Mouse (Mus musculus): Measurements from ENCODE around the gene Pdzd4. TPM values are rescaled to one million over a fixed set of nuclear protein-coding genes. Genes with fewer than 3 reads are reported as not detected.

The Pdzd4 gene
- polyA plus RNA-seq, 3 experiments from 2014 or later = 0.15 to 0.24 (median 0.15) TPM

DNA sequence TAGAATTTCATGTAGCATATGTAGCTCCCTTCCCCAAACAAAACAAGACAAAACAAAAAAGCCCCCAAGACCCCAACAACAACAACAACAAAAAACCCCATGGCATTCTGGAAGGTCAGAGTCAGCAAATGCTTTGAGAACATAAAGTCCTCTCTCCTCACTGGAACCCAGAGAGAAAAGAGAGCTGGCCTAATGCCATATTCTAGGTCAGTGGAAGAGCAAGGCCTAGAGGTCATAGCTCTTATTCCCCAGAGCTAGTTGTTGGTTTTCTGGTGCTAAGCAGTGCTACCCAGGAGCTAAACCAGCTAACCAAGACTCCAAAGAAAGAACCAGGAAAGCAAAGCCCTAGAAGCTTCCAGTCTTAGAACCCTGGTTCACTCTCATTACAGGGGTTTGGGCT is 39.1 kb downstream of the Pdzd4 start:
- no peak for ATAC-seq

DNA sequence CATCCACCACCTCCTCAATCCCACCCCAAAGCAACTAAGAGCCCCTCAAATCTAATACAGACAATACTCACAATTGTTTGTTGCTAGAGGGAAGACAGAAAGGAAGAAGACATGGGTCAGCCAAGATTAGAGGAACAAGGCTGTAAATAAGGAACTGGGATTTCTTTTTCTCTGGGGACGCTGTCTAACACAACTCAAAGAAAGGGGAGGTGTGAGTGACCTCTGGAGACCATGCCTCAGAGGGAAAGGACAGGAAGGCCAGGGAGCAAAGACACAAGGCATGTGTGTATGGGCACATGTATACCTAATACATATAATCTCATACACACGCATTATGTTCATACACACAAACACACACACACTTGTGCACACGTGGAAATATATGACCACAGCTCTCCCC is 42.5 kb downstream of the Pdzd4 start:
- ATAC-seq = no peak

- ATAC-seq = no peak
Observed at GRCm38 (mm10) chrX:73774802-73775483, 49.8 kb downstream of the Pdzd4 start.

DNA sequence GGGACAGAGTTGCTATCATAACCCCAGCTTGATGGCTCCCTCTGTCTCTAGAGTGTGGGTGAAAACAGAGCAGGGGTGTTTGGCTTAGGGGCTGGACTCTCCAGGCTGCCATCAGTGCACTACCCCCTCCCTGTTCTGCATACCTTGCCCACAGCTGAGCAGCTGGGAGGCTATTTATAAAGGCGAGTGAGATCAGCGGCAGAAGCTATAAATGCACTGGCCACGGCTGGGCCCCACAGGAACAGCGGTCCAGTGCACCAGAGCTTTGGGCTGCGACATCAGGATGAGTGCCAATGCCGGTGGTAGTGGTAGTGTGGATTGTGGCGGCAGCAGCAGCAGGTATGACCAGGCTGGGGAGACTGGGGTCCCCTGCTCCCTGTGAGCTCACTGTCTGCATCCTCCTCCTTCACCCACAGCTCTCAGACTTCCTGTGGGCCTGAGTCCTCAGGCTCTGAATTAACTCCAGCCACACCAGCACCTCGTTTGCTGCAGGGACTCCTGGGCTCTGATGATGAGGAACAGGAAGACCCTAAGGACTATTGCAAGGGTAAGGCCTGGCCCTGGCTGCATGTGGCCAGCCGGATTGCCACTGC is 50.5 kb downstream of the Pdzd4 start, which contains the start of gene Srpk3:
TSS of gene Srpk3 (plus strand) at position 238 of the 593 bp plus-strand sequence.
- no peak for ATAC-seq

- ATAC-seq = no peak
Observed at GRCm38 (mm10) chrX:73767267-73767666, 57.5 kb downstream of the Pdzd4 start.

- ATAC-seq = no peak
Observed at GRCm38 (mm10) chrX:73765311-73765710, 59.5 kb downstream of the Pdzd4 start.

GRCm38 (mm10) chrX:73758611-73759290 is 66.0 kb downstream of the Pdzd4 start:
- no peak for ATAC-seq

DNA sequence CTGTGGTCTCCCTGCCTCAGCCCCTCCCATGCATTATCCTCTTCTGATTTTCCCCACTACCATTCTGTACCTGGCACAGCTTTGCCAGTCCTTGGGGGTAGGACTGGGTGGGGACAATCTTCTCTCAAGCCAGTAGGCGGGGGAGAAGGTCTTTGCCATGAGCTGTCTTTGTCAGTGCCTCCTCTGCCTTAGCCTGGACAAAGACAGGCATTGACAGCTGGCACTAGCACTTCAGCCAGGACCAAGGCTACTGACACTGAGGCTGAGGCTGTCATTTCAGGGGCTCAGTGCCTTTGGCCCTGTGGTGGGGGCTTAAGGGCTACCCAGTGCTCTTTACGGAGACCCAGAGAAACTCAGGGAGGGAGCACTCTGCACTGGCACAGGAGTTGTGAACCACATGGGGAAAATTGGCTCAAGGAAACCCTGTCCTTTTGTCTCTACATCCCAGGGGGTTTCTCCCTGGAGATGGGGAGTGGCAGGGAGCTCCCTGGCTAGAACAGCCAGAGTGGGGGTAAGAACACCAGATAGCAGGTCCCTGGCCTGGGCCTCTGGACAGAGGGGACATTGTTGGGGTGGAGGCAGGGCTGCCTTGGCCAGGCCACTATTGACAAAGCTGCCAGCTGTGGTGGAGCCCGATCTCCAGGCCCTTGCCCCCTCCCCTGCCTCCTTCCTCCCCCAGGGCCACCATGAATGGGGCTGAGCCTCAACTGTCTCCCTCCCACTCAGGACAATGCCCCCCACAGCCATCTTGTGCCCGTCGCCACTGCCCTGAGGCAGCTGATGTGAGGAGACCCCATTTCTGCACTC is 68.2 kb downstream of the Pdzd4 start, which contains the start of gene Plxnb3:
TSS of gene Plxnb3 (plus strand) at position 757 of the 807 bp plus-strand sequence.
- ATAC-seq = no peak

GRCm38 (mm10) chrX:73748977-73749376 is 75.8 kb downstream of the Pdzd4 start:
- no peak for ATAC-seq

- ATAC-seq = no peak
Observed at GRCm38 (mm10) chrX:73744774-73745481, 79.8 kb downstream of the Pdzd4 start.

Other genes starting within 250 kb of the Pdzd4 start
- under 1 TPM in 1 of 3 experiments, not detected in 2; 0.34 TPM for gene Dusp9, start 185.6 kb downstream of the Pdzd4 start, polyA plus RNA-seq (2017; shearing (Covaris generic))
- gene Pnck, start 164.9 kb downstream of the Pdzd4 start, polyA plus RNA-seq (2017; shearing (Covaris generic)) = 1 to 10 TPM in 2 of 3 experiments, under 1 TPM in 1; 0.48 to 4.1 (median 2.3) TPM
- gene Slc6a8, start 151.8 kb downstream of the Pdzd4 start, polyA plus RNA-seq (2017; shearing (Covaris generic)) = 1 to 10 TPM in 1 of 3 experiments, under 1 TPM in 2; 0.82 to 1.2 (median 0.86) TPM
- 100 to 1,000 TPM; 275 to 325 (median 313) TPM for gene Bcap31, start 108.8 kb downstream of the Pdzd4 start, polyA plus RNA-seq (2017; shearing (Covaris generic))
- gene Abcd1, start 108.4 kb downstream of the Pdzd4 start, polyA plus RNA-seq (2017; shearing (Covaris generic)) = 10 to 100 TPM; 22.9 to 35.1 (median 34.0) TPM
- not detected for gene Plxnb3, start 67.9 kb downstream of the Pdzd4 start, polyA plus RNA-seq (2017; shearing (Covaris generic))
- gene Srpk3, start 50.6 kb downstream of the Pdzd4 start, polyA plus RNA-seq (2017; shearing (Covaris generic)) = 1 to 10 TPM in 1 of 3 experiments, under 1 TPM in 2; 0.35 to 1.1 (median 0.59) TPM
- 100 to 1,000 TPM; 135 to 184 (median 143) TPM for gene Idh3g, start 38.1 kb downstream of the Pdzd4 start, polyA plus RNA-seq (2017; shearing (Covaris generic))
- 100 to 1,000 TPM; 206 to 265 (median 243) TPM for gene Ssr4, start 37.9 kb downstream of the Pdzd4 start, polyA plus RNA-seq (2017; shearing (Covaris generic))
- 1 to 10 TPM; 1.5 to 3.2 (median 2.7) TPM for gene Avpr2, start 67.1 kb upstream of the Pdzd4 start, polyA plus RNA-seq (2017; shearing (Covaris generic))
- 10 to 100 TPM in 1 of 3 experiments, 1 to 10 TPM in 2; 5.6 to 21.3 (median 9.7) TPM for gene L1cam, start 71.1 kb upstream of the Pdzd4 start, polyA plus RNA-seq (2017; shearing (Covaris generic))
- 100 to 1,000 TPM; 114 to 148 (median 147) TPM for gene Arhgap4, start 96.9 kb upstream of the Pdzd4 start, polyA plus RNA-seq (2017; shearing (Covaris generic))
- 100 to 1,000 TPM; 173 to 214 (median 188) TPM for gene Naa10, start 97.0 kb upstream of the Pdzd4 start, polyA plus RNA-seq (2017; shearing (Covaris generic))
- gene Renbp, start 105.9 kb upstream of the Pdzd4 start, polyA plus RNA-seq (2017; shearing (Covaris generic)) = 10 to 100 TPM in 1 of 3 experiments, 1 to 10 TPM in 2; 4.2 to 10.0 (median 6.5) TPM
- gene Hcfc1, start 141.4 kb upstream of the Pdzd4 start, polyA plus RNA-seq (2017; shearing (Covaris generic)) = 10 to 100 TPM; 35.4 to 39.1 (median 37.1) TPM
- gene Irak1, start 198.9 kb upstream of the Pdzd4 start, polyA plus RNA-seq (2017; shearing (Covaris generic)) = 10 to 100 TPM; 21.3 to 32.3 (median 27.2) TPM

All from inflammation-experienced regulatory T-cells, adult 6 months (primary cell).